In the genomic region with DNA sequence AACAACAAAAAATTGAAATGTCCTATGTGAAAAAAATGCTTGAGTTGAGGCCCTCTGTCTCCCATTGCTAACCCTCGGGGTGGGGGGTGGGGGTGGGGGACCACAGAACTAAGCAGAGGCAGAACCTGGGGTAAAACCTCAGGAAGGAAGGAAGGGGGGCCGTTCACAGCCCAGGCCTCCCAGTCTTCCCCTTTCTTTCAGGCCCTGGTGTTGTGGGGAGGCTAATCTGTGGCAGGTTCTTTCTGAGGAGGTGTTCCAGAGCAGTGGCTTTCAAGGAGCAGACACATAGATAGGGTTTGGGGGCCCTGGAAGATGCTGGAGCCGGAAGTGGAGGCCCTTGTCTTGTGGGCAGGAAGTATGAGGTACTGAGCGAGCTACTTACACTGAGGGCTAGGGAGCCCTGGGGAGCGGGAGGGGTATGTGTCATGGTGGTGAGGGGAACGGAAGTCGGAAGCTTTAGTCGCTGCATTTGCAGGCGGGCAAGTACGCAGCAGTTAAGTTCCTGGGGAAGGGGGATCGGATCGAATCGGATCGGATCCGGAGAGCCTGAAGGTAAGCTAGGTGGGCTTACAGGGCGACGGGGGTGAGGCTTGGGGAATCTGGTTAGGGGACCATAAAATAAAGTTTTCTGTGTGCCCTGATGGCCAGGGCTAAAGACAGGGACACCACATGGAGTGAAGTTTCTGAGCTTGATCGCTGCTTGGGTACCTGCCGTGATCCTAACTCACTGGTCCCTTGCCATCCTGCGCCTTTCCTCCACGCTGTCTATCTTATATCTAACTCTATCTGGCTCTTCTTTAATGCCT, we compare ENCODE assay signal across 11 mouse cellular contexts. TPM values are rescaled to one million over a fixed set of nuclear protein-coding genes. Genes with fewer than 3 reads are reported as not detected.
A peak's percentile ranks its signal among the peaks of the same experiment; 100 is the strongest.
DNase-seq lines count a peak whose midpoint lies in the region; ATAC-seq lines count a peak whose summit lies in the region.
"Had no signal": no experiment of that assay in that cellular context is flagged by ENCODE, and none has a peak within 500 bp of the region (broad histone marks: within the 10 kb centered on the region; RNA-seq: fewer than 3 reads in every experiment).

No protein-coding gene starts in this region.

- H3K4me1 ChIP-seq in intestine, embryonic 14.5 days (replicated peaks; ENCODE audit: control insufficient read depth, insufficient read depth, low read length): no peaks in the 10 kb centered on the region; the same call in 1 of the 2 replicates
- H3K4me1 ChIP-seq in intestine, embryonic 15.5 days (replicated peaks): peaks cover 11% of the 10 kb centered on the region
- H3K4me1 ChIP-seq in megakaryocyte, embryonic 14.5 days: peaks cover 100% of the 10 kb centered on the region
- H3K4me1 ChIP-seq: embryonic facial prominence, embryonic 13.5 days had no signal

- no peak for ATAC-seq in intestine, embryonic 14.5 days (replicated peaks; ENCODE audit: low FRiP score, low TSS enrichment, low read depth)
- ATAC-seq in intestine, embryonic 15.5 days: no peak
- peak; percentile 79 to 84 for ATAC-seq in hematopoietic stem cell, adult 5-6 weeks (replicated peaks in 1 of 2; ENCODE audit: insufficient read depth in 1 of 2, low FRiP score in 2 of 2, low TSS enrichment in 1 of 2, low read depth in 1 of 2, poor library complexity in 2 of 2, severe bottlenecking in 2 of 2)
- ATAC-seq: Patski had no signal

- H3K9me3 ChIP-seq in intestine, embryonic 14.5 days (ENCODE audit: control insufficient read depth, low read length): no peaks in the 10 kb centered on the region
- no peaks in the 10 kb centered on the region for H3K9me3 ChIP-seq in intestine, embryonic 15.5 days
- H3K9me3 ChIP-seq in megakaryocyte, embryonic 14.5 days: no peaks in the 10 kb centered on the region
- H3K9me3 ChIP-seq: embryonic facial prominence, embryonic 13.5 days had no signal

- H3K9ac ChIP-seq in intestine, embryonic 14.5 days (ENCODE audit: low read length): no peak overlapping the region
- H3K9ac ChIP-seq in intestine, embryonic 15.5 days: no peak overlapping the region
- H3K9ac ChIP-seq: embryonic facial prominence, embryonic 13.5 days had no signal

- no peak overlapping the region for H3K27ac ChIP-seq in intestine, embryonic 14.5 days (ENCODE audit: low read depth)
- no peak overlapping the region for H3K27ac ChIP-seq in intestine, embryonic 15.5 days
- H3K27ac ChIP-seq: embryonic facial prominence, embryonic 13.5 days had no signal

- WGBS in intestine, embryonic 14.5 days: 89% methylated on average over 21 of the region's 21 CpGs
- 84% methylated on average over 21 of the region's 21 CpGs for WGBS in intestine, embryonic 15.5 days

- H3K36me3 ChIP-seq in intestine, embryonic 14.5 days (ENCODE audit: control insufficient read depth, insufficient read depth, low read length): no peaks in the 10 kb centered on the region
- H3K36me3 ChIP-seq in intestine, embryonic 15.5 days: no peaks in the 10 kb centered on the region
- peaks cover 36% of the 10 kb centered on the region for H3K36me3 ChIP-seq in megakaryocyte, embryonic 14.5 days (replicated peaks; ENCODE audit: low read length)
- H3K36me3 ChIP-seq: embryonic facial prominence, embryonic 13.5 days had no signal

- no peak overlapping the region for H3K4me3 ChIP-seq in intestine, embryonic 14.5 days (ENCODE audit: low read depth, low read length)
- no peak overlapping the region for H3K4me3 ChIP-seq in intestine, embryonic 15.5 days (replicated peaks)
- peak overlapping the region; percentile 93 for H3K4me3 ChIP-seq in megakaryocyte, embryonic 14.5 days (replicated peaks)
- H3K4me3 ChIP-seq: embryonic facial prominence, embryonic 13.5 days had no signal

- DNase-seq in intestine, embryonic 14.5 days (ENCODE audit: low spot score): peak; percentile 29
- peak; percentile 92 for DNase-seq in thymus, postnatal 14 days
- DNase-seq in right cerebral cortex, adult 2 months (ENCODE audit: low spot score in 2 of 2): no peak
- no peak for DNase-seq in gastrocnemius, adult 18-20 months (ENCODE audit: low spot score)
- no peak for DNase-seq in adrenal gland, postnatal 25 days

- no peaks in the 10 kb centered on the region for H3K27me3 ChIP-seq in intestine, embryonic 14.5 days (replicated peaks; ENCODE audit: control insufficient read depth, insufficient read depth, low read length)
- H3K27me3 ChIP-seq in intestine, embryonic 15.5 days (replicated peaks): no peaks in the 10 kb centered on the region
- no peaks in the 10 kb centered on the region for H3K27me3 ChIP-seq in megakaryocyte, embryonic 14.5 days (replicated peaks)
- H3K27me3 ChIP-seq: embryonic facial prominence, embryonic 13.5 days; Patski had no signal

- H3K4me2 ChIP-seq in intestine, embryonic 14.5 days (ENCODE audit: low read length): no peak overlapping the region
- H3K4me2 ChIP-seq in intestine, embryonic 15.5 days (replicated peaks): no peak overlapping the region
- H3K4me2 ChIP-seq: embryonic facial prominence, embryonic 13.5 days had no signal

RNA-seq across cellular contexts. Expression of gene Psd4, which starts 19.0 kb away (rescaled TPM):
- 4.5 and 7.0 TPM in 2 replicates for polyA plus RNA-seq in intestine, embryonic 14.5 days (2014; fragmentation: Nextera tagmentation; extraction: Ambion mirVana)
- polyA plus RNA-seq in intestine, embryonic 15.5 days (2015; fragmentation: Nextera tagmentation; extraction: Ambion mirVana): 5.5 and 6.3 TPM in 2 replicates
- total RNA-seq in hematopoietic stem cell, adult 5-6 weeks (2017): 90.2 and 92.4 TPM in 2 replicates
- 20.0 and 21.3 TPM in 2 replicates for polyA plus RNA-seq in megakaryocyte, embryonic 14.5 days (2012; ENCODE audit: insufficient read depth, low replicate concordance)
- under 1 TPM; 0.14 to 0.53 TPM for total RNA-seq in gastrocnemius, adult 18-20 months (2021)
- total RNA-seq in adrenal gland, postnatal 25 days (2021): 2.5 and 3.6 TPM in 2 replicates

RNA-seq across cellular contexts. Expression of gene Il1rn, which starts 49.7 kb away (rescaled TPM):
- 0.08 and 0.24 TPM in 2 replicates for polyA plus RNA-seq in intestine, embryonic 14.5 days (2014; fragmentation: Nextera tagmentation; extraction: Ambion mirVana)
- 0.68 and 2.4 TPM in 2 replicates for polyA plus RNA-seq in intestine, embryonic 15.5 days (2015; fragmentation: Nextera tagmentation; extraction: Ambion mirVana)
- 1.5 and 6.9 TPM in 2 replicates for total RNA-seq in hematopoietic stem cell, adult 5-6 weeks (2017)
- polyA plus RNA-seq in megakaryocyte, embryonic 14.5 days (2012; ENCODE audit: insufficient read depth, low replicate concordance): 0.07 TPM in 1 of 2 replicates, not detected in the other
- total RNA-seq in gastrocnemius, adult 18-20 months (2021): not detected
- 0.43 and 0.95 TPM in 2 replicates for total RNA-seq in adrenal gland, postnatal 25 days (2021)
- polyA plus RNA-seq: hindbrain, embryonic 11.5 days had no signal

Comparison
In these comparisons a context has a peak if more than half of its experiments do, and no peak if none do; other contexts are left out.
1. ATAC-seq: peak in hematopoietic stem cell, adult 5-6 weeks (2 of 2); none in intestine, embryonic 14.5 days (single experiment) and intestine, embryonic 15.5 days (single experiment).
2. DNase-seq: peak in intestine, embryonic 14.5 days (single experiment) and thymus, postnatal 14 days (single experiment); none in right cerebral cortex, adult 2 months (0 of 2), gastrocnemius, adult 18-20 months (single experiment) and adrenal gland, postnatal 25 days (single experiment).
3. RNA of gene Psd4, which starts 19.0 kb away (total RNA-seq): 90.2 to 92.4 TPM in hematopoietic stem cell, adult 5-6 weeks; 2.5 to 3.6 TPM in adrenal gland, postnatal 25 days and 0.14 to 0.53 TPM in gastrocnemius, adult 18-20 months; every median in the first group is over 10 times any median in the second.